Mouse (Mus musculus) spleen, adult 2 months (tissue): Measurements from ENCODE around the gene Setd1b.

Experiments used
- CTCF ChIP-seq: fragments of 200-500 bp; IDR thresholded peaks from 2 replicates; pipeline ENCODE4 v1.5.1; 2011; ENCODE audit warnings: mild to moderate bottlenecking, inconsistent platforms; ENCODE audit not compliant: insufficient read depth, insufficient read length, insufficient replicate concordance; ENCODE audit errors: extremely low read depth
- POLR2A ChIP-seq: fragments of 200-500 bp; IDR thresholded peaks from 2 replicates; pipeline ENCODE4 v1.6.1; 2011; ENCODE audit warnings: low read depth, low read length, inconsistent platforms

DNA sequence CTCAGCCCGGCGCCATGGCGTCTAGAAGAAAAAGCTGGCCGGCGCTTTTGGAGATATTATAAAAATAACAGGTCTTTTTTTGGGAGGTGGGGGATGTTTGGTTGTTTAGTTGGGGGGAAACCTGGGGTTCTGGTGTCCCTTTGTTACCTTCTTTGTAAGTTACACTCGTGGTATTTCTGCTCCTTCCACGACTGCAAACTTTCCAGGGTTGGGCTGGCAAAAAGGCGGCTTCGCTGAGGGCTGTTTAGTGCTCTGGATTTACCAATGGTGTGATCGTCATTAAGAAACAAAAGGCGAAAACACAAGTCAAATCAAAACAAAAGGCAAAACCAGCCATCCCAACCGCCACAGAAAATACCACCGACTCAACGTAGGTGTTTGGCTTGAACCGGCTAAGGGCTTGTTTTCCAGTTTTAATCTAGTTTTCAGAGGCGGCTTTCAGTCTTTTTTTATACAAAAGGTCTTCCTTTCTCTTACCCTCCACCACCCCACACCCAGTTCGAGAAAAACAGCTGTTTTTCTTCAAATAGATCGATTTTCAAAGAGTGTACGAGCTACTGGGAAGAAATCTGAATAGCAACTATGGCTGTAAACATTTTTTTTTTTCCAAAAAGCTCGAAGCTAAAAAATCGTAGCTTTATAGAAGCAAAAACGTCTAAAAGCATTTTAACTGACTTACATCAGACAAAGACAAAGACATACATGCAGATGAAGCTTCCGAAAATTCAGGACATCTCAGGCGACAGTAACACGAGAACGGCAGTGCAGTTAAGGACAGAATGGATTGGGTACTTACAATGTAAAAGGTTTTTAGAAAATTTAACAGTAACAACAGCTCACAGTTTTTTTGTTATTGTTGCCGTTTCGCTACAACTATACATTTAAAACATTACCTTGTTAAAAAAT, 2.0 kb upstream of the Setd1b start:
- TF ChIP-seq CTCF, result no peak
- TF ChIP-seq POLR2A, result no peak
